Mouse (Mus musculus) hindbrain, embryonic 15.5 days (tissue): ENCODE measurements around the gene Gclc. TPM values are rescaled to one million over a fixed set of nuclear protein-coding genes. Genes with fewer than 3 reads are reported as not detected.
A peak's percentile ranks its signal among the peaks of the same experiment; 100 is the strongest.

ENCODE experiments used
- ATAC-seq: fragments of 200-750 bp; cut with Nextera tagmentation; 2 replicates; pipeline ENCODE4 v1.8.0; 2017; ENCODE audit warnings: low read depth, moderate number of reproducible peaks, moderate TSS enrichment; ENCODE audit not compliant: low FRiP score
- H3K27ac ChIP-seq: fragments of 300-500 bp; sonication (generic); replicated peaks from 2 replicates; pipeline ENCODE4 v1.5.1; 2015; ENCODE audit warnings: mild to moderate bottlenecking, inconsistent platforms
- H3K27me3 ChIP-seq: fragments of 300-500 bp; sonication (generic); 2 replicates; pipeline ENCODE4 v1.6.1; 2015; ENCODE audit warnings: control low read depth, inconsistent platforms
- H3K36me3 ChIP-seq: fragments of 300-500 bp; sonication (generic); 2 replicates; pipeline ENCODE4 v1.6.1; 2015; ENCODE audit warnings: control low read depth, inconsistent platforms
- H3K4me1 ChIP-seq: fragments of 300-500 bp; sonication (generic); replicated peaks from 2 replicates; pipeline ENCODE4 v1.6.1; 2015; ENCODE audit warnings: control low read depth, inconsistent platforms
- H3K4me2 ChIP-seq: fragments of 300-500 bp; sonication (generic); 2 replicates; pipeline ENCODE4 v1.6.1; 2015; ENCODE audit warnings: moderate library complexity, mild to moderate bottlenecking, inconsistent platforms
- H3K4me3 ChIP-seq: fragments of 300-500 bp; sonication (generic); 2 replicates; pipeline ENCODE4 v1.5.1; 2015; ENCODE audit warnings: mild to moderate bottlenecking, inconsistent platforms
- H3K9ac ChIP-seq: fragments of 300-500 bp; sonication (generic); 2 replicates; pipeline ENCODE4 v1.6.1; 2015; ENCODE audit warnings: inconsistent platforms
- H3K9me3 ChIP-seq: fragments of 300-500 bp; sonication (generic); 2 replicates; pipeline ENCODE4 v1.6.1; 2016; ENCODE audit warnings: control low read depth, inconsistent platforms
- WGBS: fragments of 180-500 bp; shearing (Covaris S2); methylation state at CpG from one replicate; pipeline ENCODE4 v1.1.7; 2015; 5-methylcytosine and 5-hydroxymethylcytosine counted together
- polyA plus RNA-seq: library from polyadenylated mRNA; unstranded; fragments of >200 nt; fragmentation: Nextera tagmentation; extraction: Ambion mirVana; gene quantifications from 2 replicates; pipeline ENCODE4 v1.2.1, GENCODE M21; 2015

The Gclc gene
- polyA plus RNA-seq, 1 experiment from 2014 or later = 17.4 TPM

GRCm38 (mm10) chr9:77750133-77751060 lies 3.9 kb upstream of the Gclc start:
- peak; percentile 91 for ATAC-seq
- Histone ChIP-seq H3K4me3 (peak overlapping the region; percentile 84), H3K36me3 (no peaks in the 10 kb centered on the region), H3K27ac (peak overlapping the region; percentile 94), H3K4me1 (peaks cover 20% of the 10 kb centered on the region), H3K9ac (peak overlapping the region; percentile 69), H3K9me3 (no peaks in the 10 kb centered on the region), H3K27me3 (no peaks in the 10 kb centered on the region), H3K4me2 (peak overlapping the region; percentile 84)
- WGBS = under 1% methylated on average over 79 of the region's 79 CpGs

- WGBS = under 1% methylated on average over 12 of the region's 12 CpGs
- no peak for ATAC-seq
- H3K27ac ChIP-seq = peak overlapping the region; percentile 94
Observed at GRCm38 (mm10) chr9:77751091-77751521, 3.2 kb upstream of the Gclc start.

GRCm38 (mm10) chr9:77754728-77755402 lies 530 bp downstream of the Gclc start:
- Histone ChIP-seq H3K36me3 (no peaks in the 10 kb centered on the region), H3K9ac (peak overlapping the region; percentile 85), H3K4me1 (peaks cover 27% of the 10 kb centered on the region), H3K9me3 (no peaks in the 10 kb centered on the region), H3K4me2 (peak overlapping the region; percentile 68), H3K4me3 (peak overlapping the region; percentile 92), H3K27ac (peak overlapping the region; percentile 88), H3K27me3 (no peaks in the 10 kb centered on the region)
- 0% methylated on average over 56 of the region's 57 CpGs for WGBS
- ATAC-seq = peak; percentile 79

More at GRCm38 (mm10) chr9:77751091-77751521, 3.2 kb upstream of the Gclc start:
- peak overlapping the region; percentile 84 for H3K4me3 ChIP-seq
- peak overlapping the region; percentile 69 for H3K9ac ChIP-seq
- no peaks in the 10 kb centered on the region for H3K36me3 ChIP-seq
- no peaks in the 10 kb centered on the region for H3K9me3 ChIP-seq
- peak overlapping the region; percentile 84 for H3K4me2 ChIP-seq
- peaks cover 27% of the 10 kb centered on the region for H3K4me1 ChIP-seq
- H3K27me3 ChIP-seq = no peaks in the 10 kb centered on the region

GRCm38 (mm10) chr9:77755403-77755784 lies 1.1 kb downstream of the Gclc start:
- Histone ChIP-seq H3K9ac (peak overlapping the region; percentile 85), H3K4me1 (peaks cover 23% of the 10 kb centered on the region), H3K9me3 (no peaks in the 10 kb centered on the region), H3K4me3 (peak overlapping the region; percentile 92), H3K4me2 (peak overlapping the region; percentile 68), H3K36me3 (no peaks in the 10 kb centered on the region), H3K27ac (no peak overlapping the region), H3K27me3 (no peaks in the 10 kb centered on the region)
- ATAC-seq = no peak
- WGBS = 15% methylated on average over 9 of the region's 9 CpGs

GRCm38 (mm10) chr9:77756076-77756475 lies 1.7 kb downstream of the Gclc start:
- peaks cover 21% of the 10 kb centered on the region for H3K4me1 ChIP-seq
- no peak overlapping the region for H3K27ac ChIP-seq
- no peaks in the 10 kb centered on the region for H3K9me3 ChIP-seq
- ATAC-seq = no peak
- WGBS = 37% methylated on average over 9 of the region's 9 CpGs
- H3K9ac ChIP-seq = no peak overlapping the region
- H3K4me2 ChIP-seq = peak overlapping the region; percentile 68
- peak overlapping the region; percentile 92 for H3K4me3 ChIP-seq
- no peaks in the 10 kb centered on the region for H3K36me3 ChIP-seq
- H3K27me3 ChIP-seq = no peaks in the 10 kb centered on the region

- peaks cover 16% of the 10 kb centered on the region for H3K4me1 ChIP-seq
- no peak for ATAC-seq
- H3K9me3 ChIP-seq = no peaks in the 10 kb centered on the region
- no peaks in the 10 kb centered on the region for H3K36me3 ChIP-seq
- H3K4me2 ChIP-seq = no peak overlapping the region
- H3K9ac ChIP-seq = no peak overlapping the region
- H3K27me3 ChIP-seq = no peaks in the 10 kb centered on the region
- no peak overlapping the region for H3K27ac ChIP-seq
- no peak overlapping the region for H3K4me3 ChIP-seq
- WGBS = 89% methylated on average over 1 of the region's 1 CpGs
Observed at GRCm38 (mm10) chr9:77757331-77757730, 3.0 kb downstream of the Gclc start.

- ATAC-seq = no peak
- Histone ChIP-seq H3K27me3 (no peaks in the 10 kb centered on the region), H3K9ac (no peak overlapping the region), H3K36me3 (no peaks in the 10 kb centered on the region), H3K4me3 (no peak overlapping the region), H3K4me2 (no peak overlapping the region), H3K9me3 (no peaks in the 10 kb centered on the region), H3K4me1 (peaks cover 16% of the 10 kb centered on the region), H3K27ac (no peak overlapping the region)
- WGBS = 73% methylated on average over 8 of the region's 8 CpGs
Observed at GRCm38 (mm10) chr9:77758481-77758880, 4.1 kb downstream of the Gclc start.

- no peak for ATAC-seq
- Histone ChIP-seq H3K9ac (no peak overlapping the region), H3K4me3 (no peak overlapping the region), H3K4me1 (peaks cover 16% of the 10 kb centered on the region), H3K9me3 (no peaks in the 10 kb centered on the region), H3K27ac (no peak overlapping the region), H3K27me3 (no peaks in the 10 kb centered on the region), H3K4me2 (no peak overlapping the region), H3K36me3 (no peaks in the 10 kb centered on the region)
- 57% methylated on average over 6 of the region's 6 CpGs for WGBS
Observed at GRCm38 (mm10) chr9:77759111-77759510, 4.8 kb downstream of the Gclc start.

GRCm38 (mm10) chr9:77759756-77760155 lies 5.4 kb downstream of the Gclc start:
- 85% methylated on average over 6 of the region's 6 CpGs for WGBS
- no peak overlapping the region for H3K27ac ChIP-seq
- ATAC-seq = no peak
- H3K36me3 ChIP-seq = no peaks in the 10 kb centered on the region
- no peaks in the 10 kb centered on the region for H3K27me3 ChIP-seq
- peaks cover 16% of the 10 kb centered on the region for H3K4me1 ChIP-seq
- H3K4me2 ChIP-seq = no peak overlapping the region
- H3K4me3 ChIP-seq = no peak overlapping the region
- H3K9ac ChIP-seq = no peak overlapping the region
- H3K9me3 ChIP-seq = no peaks in the 10 kb centered on the region

GRCm38 (mm10) chr9:77766218-77766617 lies 11.9 kb downstream of the Gclc start:
- no peak overlapping the region for H3K9ac ChIP-seq
- no peak for ATAC-seq
- H3K4me2 ChIP-seq = no peak overlapping the region
- H3K4me1 ChIP-seq = peaks cover 7% of the 10 kb centered on the region
- H3K27me3 ChIP-seq = no peaks in the 10 kb centered on the region
- H3K36me3 ChIP-seq = no peaks in the 10 kb centered on the region
- no peak overlapping the region for H3K27ac ChIP-seq
- 89% methylated on average over 8 of the region's 8 CpGs for WGBS
- no peaks in the 10 kb centered on the region for H3K9me3 ChIP-seq
- no peak overlapping the region for H3K4me3 ChIP-seq

- H3K4me2 ChIP-seq = no peak overlapping the region
- no peak overlapping the region for H3K9ac ChIP-seq
- no peaks in the 10 kb centered on the region for H3K9me3 ChIP-seq
- H3K4me3 ChIP-seq = no peak overlapping the region
- WGBS = 85% methylated on average over 3 of the region's 3 CpGs
- ATAC-seq = no peak
- no peak overlapping the region for H3K27ac ChIP-seq
- no peaks in the 10 kb centered on the region for H3K27me3 ChIP-seq
- peaks cover 12% of the 10 kb centered on the region for H3K4me1 ChIP-seq
- no peaks in the 10 kb centered on the region for H3K36me3 ChIP-seq
Observed at GRCm38 (mm10) chr9:77766767-77767166, 12.4 kb downstream of the Gclc start.

GRCm38 (mm10) chr9:77770909-77771308 lies 16.6 kb downstream of the Gclc start:
- 14% methylated on average over 6 of the region's 6 CpGs for WGBS
- Histone ChIP-seq H3K4me2 (peak overlapping the region; percentile 35), H3K4me1 (peaks cover 15% of the 10 kb centered on the region), H3K27me3 (no peaks in the 10 kb centered on the region), H3K9me3 (no peaks in the 10 kb centered on the region), H3K36me3 (no peaks in the 10 kb centered on the region), H3K9ac (no peak overlapping the region), H3K4me3 (no peak overlapping the region), H3K27ac (peak overlapping the region; percentile 46; the same call in 1 of the 2 replicates)
- peak; percentile 65 for ATAC-seq
